Mouse (Mus musculus) inflammation-experienced regulatory T-cells, adult 6 months (primary cell): ENCODE results near the gene Ccdc167. TPM values are rescaled to one million over a fixed set of nuclear protein-coding genes. Genes with fewer than 3 reads are reported as not detected.

Experiments used
- ATAC-seq: one replicate; pipeline ENCODE4 v1.8.0; 2017
- polyA plus RNA-seq, 3 experiments: library from polyadenylated mRNA; unstranded; fragments of 100-300 nt; shearing (Covaris generic); gene quantifications; one replicate each; pipeline ENCODE4 v1.2.1; 2017

Ccdc167 gene
- 10 to 100 TPM in 1 of 3 experiments, 1 to 10 TPM in 2; 5.5 to 12.3 (median 8.5) TPM for polyA plus RNA-seq

GRCm38 (mm10) chr17:29716732-29717445 is at the start of gene Ccdc167:
TSS of gene Ccdc167 (minus strand) at chr17:29717044.
- ATAC-seq = peak; percentile 99

- ATAC-seq = no peak
These were observed 48.5 kb upstream of the Ccdc167 start for GRCm38 (mm10) chr17:29765380-29765779.

DNA sequence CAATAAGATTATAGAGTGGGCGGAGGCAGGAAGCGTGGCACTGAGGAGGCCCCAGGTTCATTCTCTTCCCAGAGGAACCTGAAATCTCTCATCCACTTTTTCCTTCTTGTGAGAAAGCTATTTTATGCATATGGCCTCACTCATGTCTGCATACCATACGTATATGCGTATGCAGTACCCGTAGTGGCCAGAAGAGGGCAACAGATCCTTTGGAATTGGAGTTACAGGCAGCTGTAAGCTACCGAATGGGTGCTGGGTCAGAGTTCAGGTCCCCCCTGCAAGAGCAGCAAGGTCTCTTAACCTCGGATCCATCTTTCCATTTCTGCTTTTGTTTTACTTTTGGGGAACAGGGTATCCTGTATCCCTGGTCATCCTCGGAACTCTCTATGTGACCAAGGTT is 45.7 kb upstream of the Ccdc167 start:
- ATAC-seq = no peak

GRCm38 (mm10) chr17:29761938-29762337 is 45.1 kb upstream of the Ccdc167 start:
- no peak for ATAC-seq

DNA sequence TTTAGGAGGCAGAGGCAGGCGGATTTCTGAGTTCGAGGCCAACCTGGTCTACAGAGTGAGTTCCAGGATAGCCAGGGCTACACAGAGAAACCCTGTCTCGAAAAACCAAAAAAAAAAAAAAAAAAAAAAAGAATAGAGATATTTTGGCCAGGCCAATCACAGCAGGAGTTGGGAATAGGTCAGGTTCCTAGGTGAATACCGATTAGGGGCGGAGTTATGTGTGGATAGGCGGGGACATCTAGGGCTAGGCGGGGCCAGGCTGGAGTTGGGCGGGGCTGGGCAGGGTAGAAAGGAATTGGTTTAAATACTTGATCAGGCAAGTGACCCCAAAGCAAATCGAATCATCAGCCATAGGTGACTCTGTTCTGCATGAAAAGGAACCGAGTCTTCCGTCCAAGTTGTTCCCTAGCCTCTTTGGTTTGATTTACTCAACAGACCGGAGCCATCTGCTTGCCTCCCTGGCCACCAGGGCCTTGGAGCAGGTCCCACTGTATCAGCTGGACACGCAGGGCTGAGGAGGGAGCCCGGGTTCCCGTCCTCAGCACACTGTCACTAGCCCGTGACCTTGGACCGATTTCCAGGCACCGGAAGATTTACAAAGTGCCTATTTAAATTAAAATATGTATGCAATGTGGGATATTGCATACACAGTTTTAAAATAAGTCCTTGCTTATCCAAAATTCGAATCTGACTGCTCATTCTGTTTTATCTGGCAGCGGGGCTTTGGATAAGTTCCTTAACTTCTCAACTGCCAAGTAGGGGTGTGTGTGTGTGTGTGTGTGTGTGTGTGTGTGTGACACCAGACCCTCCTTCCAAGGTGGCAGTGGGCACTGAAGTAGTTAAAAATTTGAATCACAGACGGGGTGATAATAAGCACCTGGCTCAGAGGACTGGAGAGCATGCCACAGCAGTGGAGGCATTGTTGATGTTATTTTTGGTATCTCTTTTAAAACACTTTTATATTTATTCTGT is 43.8 kb upstream of the Ccdc167 start:
- ATAC-seq = no peak

DNA sequence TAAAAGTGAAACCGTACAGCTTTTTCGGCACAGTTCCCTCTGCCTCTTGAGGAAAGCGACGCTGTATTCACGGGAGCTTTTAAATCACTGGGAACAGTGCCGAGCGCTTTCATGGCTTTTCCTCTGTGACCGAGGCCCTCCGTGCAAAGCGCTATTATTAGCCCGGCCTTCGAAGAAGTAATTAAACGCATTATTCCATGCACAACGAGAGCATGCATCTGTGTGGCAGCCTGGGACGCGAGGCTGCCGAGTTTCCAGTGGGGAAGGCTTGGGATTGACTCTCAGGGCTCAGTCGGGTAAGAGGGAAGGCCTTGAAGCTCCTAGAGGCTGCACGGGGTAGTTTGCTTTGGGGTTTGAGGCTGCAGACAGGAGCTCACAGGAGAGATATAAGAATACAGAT is 43.1 kb upstream of the Ccdc167 start:
- no peak for ATAC-seq

- ATAC-seq = no peak
These were observed 39.5 kb upstream of the Ccdc167 start for GRCm38 (mm10) chr17:29756381-29756780.

- ATAC-seq = no peak
These were observed 37.7 kb upstream of the Ccdc167 start for GRCm38 (mm10) chr17:29754510-29754909.

- no peak for ATAC-seq
These were observed 30.6 kb upstream of the Ccdc167 start for GRCm38 (mm10) chr17:29747466-29747865.

GRCm38 (mm10) chr17:29737849-29738804 is 21.3 kb upstream of the Ccdc167 start:
- ATAC-seq = no peak

- ATAC-seq = no peak
These were observed 19.7 kb upstream of the Ccdc167 start for GRCm38 (mm10) chr17:29736448-29737014.

GRCm38 (mm10) chr17:29732522-29732921 is 15.7 kb upstream of the Ccdc167 start:
- no peak for ATAC-seq

DNA sequence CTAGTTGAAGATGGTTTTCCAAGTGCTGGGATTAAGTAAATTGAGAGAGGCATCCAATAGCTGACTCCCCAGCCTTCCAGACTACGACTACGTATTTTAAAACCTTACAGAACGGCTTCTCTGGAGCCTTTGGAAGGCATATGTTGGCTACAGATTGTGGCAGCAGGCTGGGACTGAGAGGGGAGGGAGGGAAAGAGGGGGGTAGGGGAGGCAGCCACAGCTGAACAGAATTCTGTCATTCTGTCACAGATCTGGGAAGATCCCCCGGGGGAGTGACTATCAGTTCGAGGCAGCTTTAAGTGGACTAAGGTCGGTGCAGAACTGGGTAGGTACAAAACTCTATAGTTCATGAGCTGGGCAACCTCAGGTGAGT is 15.1 kb upstream of the Ccdc167 start:
- ATAC-seq = no peak

DNA sequence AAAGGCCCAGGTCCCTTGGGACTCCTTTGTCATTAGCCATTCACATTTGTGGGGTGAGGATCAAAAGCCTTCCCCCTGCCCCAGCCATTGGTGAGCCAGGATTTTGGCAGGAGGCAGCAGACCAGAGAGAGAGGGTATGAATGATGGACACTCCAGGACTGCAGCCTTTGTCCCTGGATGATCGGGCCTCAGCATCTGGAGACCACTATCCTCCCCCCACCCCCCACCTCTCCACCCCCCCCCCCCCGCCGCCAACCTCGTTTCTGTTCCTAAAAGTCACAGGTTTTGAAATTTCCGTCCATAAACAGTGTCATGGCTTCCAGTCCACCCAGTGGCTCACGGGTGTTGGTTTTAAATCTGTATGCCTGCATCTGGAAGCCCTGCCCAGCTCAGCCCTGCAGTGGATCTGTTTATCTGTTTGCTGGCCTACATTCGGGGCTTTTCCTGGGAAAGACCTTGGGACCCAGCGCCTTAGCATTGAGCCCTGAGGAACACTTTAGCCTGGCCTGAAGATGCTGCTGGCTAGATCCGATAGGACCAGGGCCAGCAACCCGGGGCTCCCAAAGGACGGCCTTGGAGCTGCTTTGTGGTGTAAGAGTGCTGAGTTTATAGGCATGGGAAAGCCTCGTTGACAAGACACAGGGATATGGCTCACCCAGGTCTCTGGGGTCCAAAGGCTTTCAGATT is 14.6 kb upstream of the Ccdc167 start:
- no peak for ATAC-seq

DNA sequence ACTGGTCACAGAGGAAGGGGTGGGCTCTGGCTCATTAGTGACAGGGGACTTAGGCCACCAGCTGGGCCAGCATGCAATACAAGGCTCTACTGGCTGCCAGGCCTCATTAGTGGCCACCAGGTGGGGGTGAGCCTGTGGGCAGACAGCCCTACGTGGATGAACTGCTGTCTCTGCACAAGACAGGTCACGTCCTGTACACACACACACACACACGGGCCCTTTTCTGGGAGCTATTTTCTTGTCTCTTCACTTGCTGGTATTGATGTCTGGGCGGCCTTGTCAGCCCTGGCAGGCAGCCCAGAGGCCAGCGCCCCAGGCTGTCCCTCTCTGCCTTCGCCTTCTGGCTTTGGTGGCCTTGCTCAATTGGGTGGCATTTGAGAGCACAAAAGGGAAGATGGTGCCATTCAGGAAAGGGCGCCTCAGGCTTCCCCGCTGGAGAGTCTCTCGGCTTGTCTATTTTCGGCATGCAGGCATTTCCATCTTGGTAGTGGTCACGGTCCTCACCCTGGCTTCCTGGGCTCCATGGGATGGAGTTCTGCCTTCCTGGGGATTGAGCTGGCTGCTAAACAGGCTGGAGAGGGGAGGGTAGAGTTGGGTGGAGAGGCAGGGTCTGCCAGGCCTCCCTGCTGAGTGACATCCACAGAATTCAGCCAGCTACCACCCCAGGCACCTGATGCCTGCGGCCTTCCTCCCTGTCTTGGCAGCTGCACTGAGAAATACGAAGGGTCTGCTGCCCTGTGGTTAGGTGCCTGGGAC is 13.8 kb upstream of the Ccdc167 start:
- no peak for ATAC-seq

DNA sequence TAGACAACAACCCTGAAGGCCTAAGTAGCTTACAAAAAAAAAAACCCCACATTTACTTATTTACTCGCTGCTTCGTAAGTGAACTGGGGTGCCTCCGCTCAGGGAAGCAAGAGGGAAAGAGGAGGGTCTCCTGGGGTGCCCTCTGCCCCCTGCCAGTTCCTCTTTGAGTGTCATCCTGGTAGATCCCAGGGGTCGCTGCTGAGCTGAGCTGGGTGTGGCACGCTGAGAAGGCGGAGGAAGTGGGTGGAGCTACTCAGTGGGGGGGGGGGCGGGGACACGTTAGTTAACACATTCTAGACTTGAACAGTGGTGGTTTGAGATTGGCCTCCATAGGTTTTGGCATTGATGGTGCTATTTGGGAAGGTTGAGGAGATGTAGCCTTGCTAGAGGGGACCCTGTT is 11.2 kb upstream of the Ccdc167 start:
- no peak for ATAC-seq

- no peak for ATAC-seq
These were observed 8.3 kb upstream of the Ccdc167 start for GRCm38 (mm10) chr17:29725027-29725620.

GRCm38 (mm10) chr17:29724610-29725009 is 7.8 kb upstream of the Ccdc167 start:
- ATAC-seq = no peak

GRCm38 (mm10) chr17:29720755-29721365 is 4.0 kb upstream of the Ccdc167 start:
- no peak for ATAC-seq
